In genomic region chr6:119417354-119417753, GRCm38 (mm10) we compare ENCODE assay signal across 8 mouse cellular contexts. TPM values are rescaled to one million over a fixed set of nuclear protein-coding genes. Genes with fewer than 3 reads are reported as not detected.
DNase-seq lines count a peak whose midpoint lies in the region; ATAC-seq and TF ChIP-seq lines count a peak whose summit lies in the region.

Gene Adipor2 (minus strand): TSS chr6:119417704.

- DNase-seq in WW6 (ENCODE audit: low read depth, low spot score): peak; percentile 93
- peak; percentile 73 for DNase-seq in c-Kit-positive CD71-positive TER-119-positive erythroid progenitor cells, embryonic 14.5 days (ENCODE audit: low spot score)
- DNase-seq in gastrocnemius, postnatal 14 days: peak; percentile 76
- DNase-seq in hindbrain, postnatal 0 days (ENCODE audit: low spot score): peak; percentile 25
- DNase-seq in left cerebral cortex, postnatal 10 days (ENCODE audit: extremely low spot score in 1 of 2, low spot score in 2 of 2): peak in 1 of 2 experiments; percentile 63
- peak; percentile 56 to 69 for DNase-seq in spleen, postnatal 4 days (ENCODE audit: low spot score in 2 of 2)
- DNase-seq in cerebellum, adult 9-10 months: no peak

- TF ChIP-seq CTCF in hindbrain, postnatal 0 days (IDR thresholded peaks at IDR 0.05; ENCODE audit: low read depth): no peak

- H3K4me3 ChIP-seq in hindbrain, postnatal 0 days (ENCODE audit: low read length): no peak within 1 kb of the TSS

- H3K27ac ChIP-seq in hindbrain, postnatal 0 days: no peak within 1 kb of the TSS

- 6% methylated on average over 12 of the region's 12 CpGs for WGBS in hindbrain, postnatal 0 days

- intact Hi-C loops in gastrocnemius, postnatal 14 days (cut with DNase I; ENCODE audit: low total_unique reads): no loop called here
- intact Hi-C loops in left cerebral cortex, postnatal 10 days (cut with DNase I): no loop called here

- no peaks in the 10 kb centered on the region for H3K9me3 ChIP-seq in hindbrain, postnatal 0 days (ENCODE audit: low read length)

- H3K4me1 ChIP-seq in hindbrain, postnatal 0 days (ENCODE audit: insufficient read depth, low read length): no peaks in the 10 kb centered on the region

- no peak for ATAC-seq in hindbrain, postnatal 0 days
- peak; percentile 92 for ATAC-seq in megakaryocyte, adult 5-6 weeks (ENCODE audit: poor library complexity, severe bottlenecking)

- peak within 1 kb of the TSS; percentile 30 for H3K4me2 ChIP-seq in hindbrain, postnatal 0 days (ENCODE audit: low read depth, low read length)

- H3K9ac ChIP-seq in hindbrain, postnatal 0 days (replicated peaks; ENCODE audit: low read length): no peak within 1 kb of the TSS

- H3K27me3 ChIP-seq in hindbrain, postnatal 0 days (ENCODE audit: insufficient read depth, low read length): no peaks in the 10 kb centered on the region

- no peaks in the 10 kb centered on the region for H3K36me3 ChIP-seq in hindbrain, postnatal 0 days (ENCODE audit: insufficient read depth, low read length)

RNA-seq across cellular contexts. Expression of gene Adipor2, which starts in this region (rescaled TPM):
- 10 to 100 TPM; 53.0 to 60.4 TPM for total RNA-seq in gastrocnemius, postnatal 14 days (2021)
- 40.9 and 41.8 TPM in 2 replicates for total RNA-seq in hindbrain, postnatal 0 days (2014; rRNA removed)
- polyA plus RNA-seq in hindbrain, postnatal 0 days (2015; fragmentation: Nextera tagmentation; extraction: Ambion mirVana): 30.8 and 32.2 TPM in 2 replicates
- 10 to 100 TPM; 40.5 to 43.1 TPM for total RNA-seq in left cerebral cortex, postnatal 10 days (2021)
- total RNA-seq in megakaryocyte, adult 5-6 weeks (2015): 64.1 and 69.9 TPM in 2 replicates
- 94.1 and 98.6 TPM in 2 replicates for total RNA-seq in megakaryocyte, adult 5-6 weeks (2017)
